Mouse (Mus musculus) regulatory T cell (primary cell): ENCODE data around the gene Plcl2.

Experiments used
- in situ Hi-C: fragments of 300-600 bp; cut with MboI, MseI; formaldehyde crosslinking; loops from one replicate; pipeline ENCODE4 v1.15.1; 2025; ENCODE audit warnings: high pct_unique_total_duplicates

Plcl2 gene

DNA sequence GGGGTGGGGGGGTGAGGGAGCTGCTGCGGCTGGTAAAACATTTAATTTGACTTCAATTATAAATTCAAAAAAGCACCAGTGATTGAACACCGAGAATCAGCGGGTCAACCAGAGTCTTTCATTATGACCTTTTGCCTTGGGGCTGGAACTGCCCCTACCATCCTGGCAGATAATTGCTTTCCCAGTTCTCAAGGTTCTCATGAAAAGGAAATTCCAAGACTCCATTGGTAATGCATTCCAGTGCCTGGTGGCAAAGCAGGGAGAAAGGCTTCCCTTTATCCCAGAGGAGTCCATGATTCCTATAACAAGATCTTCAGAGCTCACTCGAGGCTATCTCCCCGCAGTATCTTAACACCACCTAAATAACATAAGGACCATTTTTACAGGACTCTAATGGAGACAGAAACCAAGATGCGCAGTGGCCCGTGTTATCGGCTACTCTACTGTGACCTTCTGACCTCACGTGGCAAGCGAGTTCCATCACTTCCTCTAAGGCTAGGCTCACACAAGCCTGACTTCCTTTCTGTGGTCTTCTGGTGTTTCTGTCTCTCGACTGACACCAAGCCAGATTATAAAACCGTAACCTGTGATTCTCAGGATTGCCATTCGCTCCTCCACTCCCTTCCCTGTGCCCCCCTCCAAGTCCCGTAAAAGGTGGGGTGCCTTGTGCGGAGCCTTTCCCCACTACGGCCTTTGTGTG, 10.0 kb upstream of the Plcl2 start:
- in situ Hi-C loops = no loop called here

DNA sequence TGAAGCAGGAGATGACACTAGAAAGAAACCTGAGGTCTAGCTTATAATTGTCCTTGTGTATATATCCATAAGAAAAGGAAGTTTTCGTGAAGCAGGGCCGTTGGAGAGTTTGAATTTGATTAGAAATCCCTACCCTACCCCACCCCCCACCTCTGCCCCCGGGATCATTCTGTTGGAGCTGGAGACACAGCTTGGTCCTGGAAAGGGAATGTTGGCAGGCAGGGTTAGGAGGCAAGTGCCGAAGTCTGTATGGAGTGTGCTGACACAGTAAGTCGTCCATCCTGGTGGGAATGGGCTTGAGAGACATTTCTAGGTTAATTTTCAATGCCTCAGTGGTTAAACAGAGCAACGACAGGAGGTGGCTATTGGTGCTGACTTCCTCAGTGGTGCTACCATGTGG, 8.4 kb upstream of the Plcl2 start:
- in situ Hi-C loops = loop anchor here (10.0 kb wide), 1 partner anchor 206 kb away; the partner anchor contains the start of gene Dazl

- in situ Hi-C loops = loop anchor here (10.0 kb wide), 1 partner anchor 208 kb away; the partner anchor contains the start of gene Dazl
Observed at GRCm38 (mm10) chr17:50503075-50503474, 6.1 kb upstream of the Plcl2 start.

DNA sequence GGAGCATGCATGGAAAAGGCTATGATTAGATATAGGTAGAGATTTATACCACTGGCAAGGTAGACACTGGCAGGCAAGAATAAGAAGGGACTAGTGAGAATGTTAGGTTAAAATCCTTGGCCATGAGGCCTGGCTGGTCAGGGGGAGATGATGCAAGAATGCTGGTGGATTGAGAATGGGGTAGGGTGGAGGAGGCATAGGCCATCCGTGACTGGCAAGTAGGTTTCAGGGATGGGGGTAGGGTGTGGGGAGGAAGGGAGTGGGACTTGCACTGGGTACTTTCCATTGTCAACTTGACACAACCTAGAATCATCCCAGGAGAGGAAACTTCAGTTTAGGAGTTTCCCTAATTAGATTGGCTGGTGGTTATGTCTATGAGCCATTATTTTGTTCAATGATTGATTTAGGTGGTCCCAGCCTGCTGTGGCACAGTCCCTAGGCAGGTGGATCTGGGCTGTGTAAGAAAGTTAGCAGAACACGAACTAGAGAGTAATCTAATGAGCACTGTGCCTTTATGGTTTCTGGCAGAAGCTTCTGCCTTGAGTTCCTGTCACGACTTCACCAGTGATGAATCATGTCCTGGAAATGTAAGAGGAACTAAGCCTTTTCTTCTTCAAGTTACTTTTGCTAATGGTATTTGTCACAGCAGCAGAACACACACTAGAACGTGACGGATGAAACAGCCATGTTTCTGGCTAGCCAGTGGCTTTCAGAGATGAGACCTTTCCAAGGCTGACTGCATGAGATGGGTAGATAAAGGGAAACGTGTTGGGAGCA, 4.9 kb upstream of the Plcl2 start:
- in situ Hi-C loops = loop anchor here (10.0 kb wide), 1 partner anchor 209 kb away; the partner anchor contains the start of gene Dazl

DNA sequence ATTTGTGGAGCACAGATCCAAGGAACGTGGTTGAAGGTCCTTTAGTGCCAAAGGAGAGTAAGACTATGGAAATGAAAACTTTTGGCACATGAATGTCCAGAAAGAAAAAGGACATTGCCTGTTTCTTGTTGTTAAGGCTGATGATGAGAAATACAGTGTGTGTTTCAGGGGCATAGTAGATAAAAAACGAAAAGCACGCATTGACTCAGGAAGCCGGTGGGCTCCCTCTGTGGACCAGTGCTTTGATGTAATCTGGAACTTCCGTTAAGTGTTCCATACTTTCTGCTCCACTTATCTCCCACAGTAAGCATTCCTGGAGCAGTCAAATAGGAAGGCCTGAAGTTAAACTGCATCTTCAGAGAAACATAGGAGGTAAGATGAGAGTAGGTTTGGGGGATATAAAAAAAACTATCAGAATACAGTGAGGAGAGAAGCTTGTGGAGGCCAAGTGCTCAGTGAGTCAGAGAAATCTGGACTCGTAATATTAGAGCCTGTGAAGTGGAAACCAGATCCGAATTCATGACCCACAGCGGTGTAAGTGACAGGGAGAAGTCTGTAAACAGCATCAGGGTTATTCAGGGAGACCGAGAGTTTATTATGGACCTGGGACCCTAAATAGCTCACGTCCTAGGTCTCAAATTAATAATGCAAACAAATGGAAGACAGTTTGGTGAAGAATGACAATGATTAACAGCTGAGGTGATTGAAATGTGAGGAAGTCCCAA, 3.1 kb upstream of the Plcl2 start:
- in situ Hi-C loops = loop anchor here (10.0 kb wide), 1 partner anchor 211 kb away; the partner anchor contains the start of gene Dazl

DNA sequence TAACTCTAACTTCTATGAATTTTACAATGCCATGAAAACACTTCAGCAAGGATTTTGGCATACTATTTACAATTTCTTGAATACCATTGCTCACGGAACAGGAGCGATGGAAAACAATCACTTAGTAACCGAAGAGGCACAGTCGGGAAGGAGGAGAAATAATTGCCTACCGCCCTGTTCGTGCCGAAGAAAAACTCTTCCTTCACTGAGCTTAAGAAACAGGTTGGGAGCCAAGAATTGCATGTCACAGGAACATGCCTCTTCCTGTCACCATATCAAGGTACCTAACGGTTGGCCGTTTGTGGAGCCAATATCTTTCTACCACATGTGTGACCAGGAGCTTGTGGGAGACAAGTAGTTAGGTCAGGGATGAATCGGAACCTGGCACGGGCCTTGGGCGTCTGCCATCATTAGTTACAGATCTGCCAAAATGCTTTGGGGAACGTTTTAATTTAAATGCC, 2.3 kb upstream of the Plcl2 start:
- in situ Hi-C loops = loop anchor here (10.0 kb wide), 1 partner anchor 212 kb away; the partner anchor contains the start of gene Dazl

DNA sequence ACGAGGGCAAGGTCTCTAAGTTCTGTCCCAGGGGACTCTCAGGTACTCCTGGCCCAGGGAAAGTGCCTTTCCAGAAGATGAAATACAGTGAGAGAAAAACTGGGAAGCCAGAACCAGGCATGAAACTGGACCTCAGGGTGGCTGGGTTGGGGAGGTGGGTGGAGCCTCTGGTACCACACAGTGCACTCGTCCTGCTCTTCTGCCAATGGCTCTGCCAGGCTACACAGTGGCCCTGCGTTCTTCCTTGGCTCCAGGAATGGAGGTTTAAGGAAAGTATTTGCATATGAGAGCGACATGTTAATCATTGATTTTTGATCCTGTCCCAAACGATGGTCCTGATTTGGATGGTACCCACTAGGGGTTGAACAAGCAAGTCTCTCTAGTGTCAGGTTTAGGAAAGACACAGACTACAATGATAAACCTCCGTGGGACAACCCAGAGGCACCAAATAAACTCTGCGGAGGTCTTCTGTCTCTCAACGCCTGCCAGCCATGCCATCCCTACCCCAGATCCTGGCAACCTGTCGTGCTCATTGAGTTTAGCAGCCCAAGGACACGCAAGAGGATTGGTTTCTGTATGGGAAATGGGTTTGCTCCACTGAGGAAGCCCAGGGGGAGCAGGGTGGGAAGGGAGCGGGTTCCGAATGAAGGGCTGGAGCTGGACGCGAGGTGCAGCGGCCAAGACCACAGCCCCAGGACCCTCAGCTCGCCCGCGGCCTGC, 988 bp upstream of the Plcl2 start:
- in situ Hi-C loops = loop anchor here (10.0 kb wide), 1 partner anchor 213 kb away; the partner anchor contains the start of gene Dazl

DNA sequence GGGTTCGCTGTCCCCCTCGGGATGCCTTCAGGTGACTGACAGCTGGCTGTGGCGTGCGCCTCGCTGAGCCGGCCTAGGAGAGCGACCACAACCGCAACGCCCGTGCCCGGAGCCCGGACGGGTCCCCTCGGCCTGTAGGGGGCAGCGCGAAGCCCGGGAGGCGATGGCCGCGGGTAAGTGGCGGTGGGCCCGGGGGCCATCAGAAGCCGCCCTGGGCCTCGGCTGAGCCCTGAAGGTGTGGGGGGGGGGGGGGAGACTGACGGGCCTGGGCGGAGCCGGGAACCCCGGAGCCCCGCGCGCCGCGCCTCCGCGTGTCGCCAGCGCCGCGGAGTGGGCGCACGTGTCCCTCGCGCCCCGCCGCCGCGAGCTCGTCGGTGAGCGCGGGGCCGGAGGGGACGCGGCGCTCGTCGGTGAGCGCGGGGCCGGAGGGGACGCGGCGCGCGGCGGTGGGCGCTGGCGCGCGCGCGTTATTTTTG, 390 bp upstream of the Plcl2 start:
- in situ Hi-C loops = loop anchor here (10.0 kb wide), 1 partner anchor 214 kb away; the partner anchor contains the start of gene Dazl

GRCm38 (mm10) chr17:50510279-50510678, 1.1 kb downstream of the Plcl2 start:
- in situ Hi-C loops = no loop called here

- in situ Hi-C loops = no loop called here
Observed at GRCm38 (mm10) chr17:50510741-50511140, 1.5 kb downstream of the Plcl2 start.

GRCm38 (mm10) chr17:50512222-50512621, 3.0 kb downstream of the Plcl2 start:
- in situ Hi-C loops = no loop called here

GRCm38 (mm10) chr17:50512841-50513240, 3.6 kb downstream of the Plcl2 start:
- in situ Hi-C loops = no loop called here

GRCm38 (mm10) chr17:50513376-50513775, 4.2 kb downstream of the Plcl2 start:
- in situ Hi-C loops = no loop called here

DNA sequence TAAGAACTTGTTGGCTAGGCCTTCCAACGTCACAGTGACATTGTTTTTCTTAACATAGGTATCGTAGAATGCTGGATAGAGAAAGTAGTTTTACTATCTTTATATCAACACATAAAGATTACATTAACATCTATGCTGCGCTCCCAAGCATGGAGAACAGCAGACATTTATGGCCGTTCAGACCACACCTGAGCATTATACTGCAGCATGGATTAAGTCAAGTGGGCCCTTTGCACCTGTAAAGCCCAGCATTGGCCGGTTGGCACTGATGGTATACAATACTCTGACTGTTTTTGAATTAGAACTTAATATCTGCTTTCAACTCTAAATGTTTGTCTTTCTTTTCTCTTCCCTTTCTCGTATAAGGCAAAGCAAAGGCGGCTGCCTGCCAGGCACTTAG, 4.8 kb downstream of the Plcl2 start:
- in situ Hi-C loops = no loop called here

DNA sequence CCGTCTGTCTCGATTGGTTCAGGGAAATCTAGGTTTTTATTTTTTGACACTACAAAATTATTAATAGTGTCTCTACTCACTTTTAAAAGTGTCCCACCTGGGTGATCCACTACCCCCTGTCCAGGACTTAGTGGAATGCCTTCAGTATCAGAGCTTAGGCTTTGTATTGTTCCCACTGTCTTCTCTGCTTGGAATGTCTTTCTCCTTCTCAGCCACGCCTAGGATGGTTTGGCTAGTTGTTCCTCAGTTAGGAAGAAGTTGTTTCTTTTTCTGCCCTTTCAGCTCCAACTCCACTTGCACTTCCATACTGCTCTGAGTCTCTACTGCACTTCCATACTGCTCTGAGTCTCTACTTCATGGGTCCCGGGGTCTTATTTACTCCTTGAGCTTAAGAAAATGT, 6.7 kb downstream of the Plcl2 start:
- in situ Hi-C loops = no loop called here

DNA sequence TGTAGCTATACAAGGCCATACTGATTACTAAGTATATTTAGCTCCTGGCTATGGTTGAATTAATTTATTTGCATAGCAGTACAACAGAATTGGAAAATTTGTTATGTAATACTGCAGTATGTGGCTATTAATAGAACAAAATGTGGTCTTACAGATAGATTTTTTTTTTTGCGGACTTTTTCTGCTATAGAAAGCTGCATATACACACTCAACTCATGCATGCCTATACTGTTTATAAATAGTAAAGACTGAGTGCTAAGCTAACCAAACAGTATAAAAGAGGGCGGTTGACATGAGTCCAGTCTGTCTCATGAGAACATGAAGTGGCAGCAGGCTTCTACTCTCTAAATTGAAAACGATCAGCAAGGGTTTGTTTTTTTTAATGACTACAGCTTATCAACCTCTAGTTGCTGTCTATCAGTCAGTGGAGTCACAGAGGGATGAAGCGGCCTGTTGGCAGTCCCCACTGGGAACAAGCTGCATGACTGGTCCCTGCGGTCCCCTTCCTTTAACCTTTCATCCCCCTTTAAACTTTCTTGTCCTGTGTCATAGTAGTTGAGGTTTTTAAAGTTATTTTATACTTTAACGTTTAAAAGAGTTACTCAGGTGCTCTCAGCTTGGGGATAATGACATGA, 8.7 kb downstream of the Plcl2 start:
- in situ Hi-C loops = no loop called here

GRCm38 (mm10) chr17:50519588-50519987, 10.4 kb downstream of the Plcl2 start:
- in situ Hi-C loops = no loop called here

GRCm38 (mm10) chr17:50522473-50523083, 13.4 kb downstream of the Plcl2 start:
- in situ Hi-C loops = no loop called here

GRCm38 (mm10) chr17:50524970-50525369, 15.8 kb downstream of the Plcl2 start:
- in situ Hi-C loops = no loop called here

- in situ Hi-C loops = no loop called here
Observed at GRCm38 (mm10) chr17:50525821-50526220, 16.6 kb downstream of the Plcl2 start.
